Comparison of ENCODE assay signal across 19 mouse cellular contexts in genomic region chr11:116506151-116506875, GRCm38 (mm10). TPM values are rescaled to one million over a fixed set of nuclear protein-coding genes. Genes with fewer than 3 reads are reported as not detected.
DNase-seq lines count a peak whose midpoint lies in the region; ATAC-seq and TF ChIP-seq lines count a peak whose summit lies in the region.
"Had no signal": no experiment of that assay in that cellular context is flagged by ENCODE, and none has a peak within 500 bp of the region (broad histone marks: within the 10 kb centered on the region; RNA-seq: fewer than 3 reads in every experiment).

No protein-coding gene starts in this region.

- no peak overlapping the region for H3K4me3 ChIP-seq in stomach, embryonic 15.5 days (replicated peaks)
- H3K4me3 ChIP-seq in stomach, postnatal 0 days (ENCODE audit: low read depth, low read length): no peak overlapping the region
- peak overlapping the region; percentile 28 for H3K4me3 ChIP-seq in erythroblast, embryonic 14.5 days (replicated peaks)
- no peak overlapping the region for H3K4me3 ChIP-seq in liver, embryonic 14.5 days (ENCODE audit: insufficient read depth in 1 of 2, low read depth in 2 of 2, low read length in 2 of 2)
- H3K4me3 ChIP-seq: neural tube, embryonic 13.5 days had no signal

- H3K4me2 ChIP-seq in stomach, embryonic 15.5 days: no peak overlapping the region
- no peak overlapping the region for H3K4me2 ChIP-seq in stomach, postnatal 0 days (replicated peaks; ENCODE audit: low read depth)
- peak overlapping the region; percentile 51 for H3K4me2 ChIP-seq in liver, embryonic 14.5 days (ENCODE audit: low read depth)
- H3K4me2 ChIP-seq: lung, embryonic 14.5 days; neural tube, embryonic 13.5 days had no signal

- no peak for DNase-seq in stomach, postnatal 0 days (ENCODE audit: low spot score)
- peak; percentile 71 to 76 (median 72) for DNase-seq in liver, embryonic 14.5 days (ENCODE audit: low read depth in 3 of 3, low spot score in 3 of 3)
- DNase-seq in right cerebral cortex, postnatal 25 days: no peak
- no peak for DNase-seq in adrenal gland, postnatal 14 days
- DNase-seq in retina, embryonic 14.5 days (ENCODE audit: low spot score): no peak
- DNase-seq: gastrocnemius, postnatal 14 days; heart, postnatal 14 days; kidney, adult 18-20 months; kidney, postnatal 14 days; lung, embryonic 14.5 days had no signal

- H3K27me3 ChIP-seq in stomach, embryonic 15.5 days (replicated peaks): no peaks in the 10 kb centered on the region
- H3K27me3 ChIP-seq in stomach, postnatal 0 days (ENCODE audit: control insufficient read depth, insufficient read depth, low read length): no peaks in the 10 kb centered on the region
- no peaks in the 10 kb centered on the region for H3K27me3 ChIP-seq in erythroblast, embryonic 14.5 days (ENCODE audit: control insufficient read depth)
- no peaks in the 10 kb centered on the region for H3K27me3 ChIP-seq in liver, embryonic 14.5 days (ENCODE audit: control insufficient read depth, insufficient read depth, low read length)
- H3K27me3 ChIP-seq: neural tube, embryonic 13.5 days had no signal

- ATAC-seq in stomach, embryonic 15.5 days (ENCODE audit: insufficient read depth, low FRiP score, low read depth): peak; percentile 63; the same call in 1 of the 2 replicates
- no peak for ATAC-seq in stomach, postnatal 0 days (ENCODE audit: low FRiP score, low TSS enrichment)
- peak; percentile 89 for ATAC-seq in liver, embryonic 14.5 days (ENCODE audit: insufficient read depth)
- ATAC-seq: CD4-positive, CD25-positive, alpha-beta regulatory T cell, adult 4 months; hindbrain, postnatal 0 days had no signal

- no peaks in the 10 kb centered on the region for H3K4me1 ChIP-seq in stomach, embryonic 15.5 days
- no peaks in the 10 kb centered on the region for H3K4me1 ChIP-seq in stomach, postnatal 0 days (replicated peaks; ENCODE audit: control insufficient read depth, insufficient read depth)
- H3K4me1 ChIP-seq in erythroblast, embryonic 14.5 days (ENCODE audit: control insufficient read depth): peaks cover 54% of the 10 kb centered on the region
- H3K4me1 ChIP-seq in liver, embryonic 14.5 days (replicated peaks; ENCODE audit: control insufficient read depth in 2 of 2, insufficient read depth in 2 of 2, low read length in 1 of 2): peaks cover 25 to 35% of the 10 kb centered on the region in 2 experiments

- no peaks in the 10 kb centered on the region for H3K36me3 ChIP-seq in stomach, embryonic 15.5 days
- no peaks in the 10 kb centered on the region for H3K36me3 ChIP-seq in stomach, postnatal 0 days (ENCODE audit: control insufficient read depth, insufficient read depth, low read length)
- H3K36me3 ChIP-seq in erythroblast, embryonic 14.5 days (ENCODE audit: control insufficient read depth): no peaks in the 10 kb centered on the region; the same call in 1 of the 2 replicates
- no peaks in the 10 kb centered on the region for H3K36me3 ChIP-seq in liver, embryonic 14.5 days (replicated peaks; ENCODE audit: control insufficient read depth, insufficient read depth, low read depth)
- H3K36me3 ChIP-seq: neural tube, embryonic 13.5 days had no signal

- H3K9ac ChIP-seq in stomach, embryonic 15.5 days: no peak overlapping the region
- H3K9ac ChIP-seq in stomach, postnatal 0 days (ENCODE audit: low read length): no peak overlapping the region
- H3K9ac ChIP-seq in liver, embryonic 14.5 days (replicated peaks): peak overlapping the region; percentile 54
- H3K9ac ChIP-seq: lung, embryonic 14.5 days; neural tube, embryonic 13.5 days had no signal

- WGBS in stomach, embryonic 15.5 days: 74% methylated on average over 17 of the region's 17 CpGs
- 68% methylated on average over 17 of the region's 17 CpGs for WGBS in stomach, postnatal 0 days
- 36% methylated on average over 17 of the region's 17 CpGs for WGBS in liver, embryonic 14.5 days (ENCODE audit: insufficient replicate concordance)

- TF ChIP-seq EP300 in stomach, postnatal 0 days (optimal IDR thresholded peaks at IDR 0.05): no peak
- peak; percentile 93 for TF ChIP-seq EP300 in liver, embryonic 14.5 days (IDR thresholded peaks at IDR 0.05; ENCODE audit: low read depth)

- H3K9me3 ChIP-seq in stomach, embryonic 15.5 days: no peaks in the 10 kb centered on the region
- H3K9me3 ChIP-seq in stomach, postnatal 0 days (ENCODE audit: control insufficient read depth, low read length): no peaks in the 10 kb centered on the region
- H3K9me3 ChIP-seq in erythroblast, embryonic 14.5 days (ENCODE audit: control insufficient read depth, low read length): 0 out of 2 replicates have a peak, but pooled peaks cover 1% of the 10 kb centered on the region
- H3K9me3 ChIP-seq in liver, embryonic 14.5 days (ENCODE audit: control insufficient read depth, low read length): no peaks in the 10 kb centered on the region
- H3K9me3 ChIP-seq: neural tube, embryonic 13.5 days had no signal

- no peak overlapping the region for H3K27ac ChIP-seq in stomach, embryonic 15.5 days
- no peak overlapping the region for H3K27ac ChIP-seq in stomach, postnatal 0 days (replicated peaks)
- peak overlapping the region; percentile 87 for H3K27ac ChIP-seq in liver, embryonic 14.5 days
- H3K27ac ChIP-seq: hindbrain, postnatal 0 days; macrophage; neural tube, embryonic 13.5 days had no signal

- TF ChIP-seq CTCF in stomach, postnatal 0 days (IDR thresholded peaks at IDR 0.05; ENCODE audit: low read depth): no peak
- TF ChIP-seq CTCF in liver, embryonic 14.5 days (IDR thresholded peaks at IDR 0.05; ENCODE audit: low read depth): no peak

RNA-seq across cellular contexts. Expression of gene Prpsap1, which starts 12.3 kb away (rescaled TPM):
- polyA plus RNA-seq in stomach, embryonic 15.5 days (2015; fragmentation: Nextera tagmentation; extraction: Ambion mirVana): 196 and 218 TPM in 2 replicates
- 94.0 and 97.1 TPM in 2 replicates for polyA plus RNA-seq in stomach, postnatal 0 days (2015; fragmentation: Nextera tagmentation; extraction: Ambion mirVana)
- polyA plus RNA-seq in erythroblast, embryonic 14.5 days (2012): 1.2 and 1.4 TPM in 2 replicates
- 19.2 and 22.2 TPM in 2 replicates for polyA plus RNA-seq in liver, embryonic 14.5 days (2012; rRNA removed)
- 38.4 and 40.4 TPM in 2 replicates for polyA plus RNA-seq in liver, embryonic 14.5 days (2014; fragmentation: Nextera tagmentation; extraction: Ambion mirVana)
- total RNA-seq in adrenal gland, postnatal 14 days (2021): 81.1 and 81.8 TPM in 2 replicates

RNA-seq across cellular contexts. Expression of gene Sphk1, which starts 24.4 kb away (rescaled TPM):
- 15.3 and 20.7 TPM in 2 replicates for polyA plus RNA-seq in stomach, embryonic 15.5 days (2015; fragmentation: Nextera tagmentation; extraction: Ambion mirVana)
- 7.9 and 10.0 TPM in 2 replicates for polyA plus RNA-seq in stomach, postnatal 0 days (2015; fragmentation: Nextera tagmentation; extraction: Ambion mirVana)
- polyA plus RNA-seq in erythroblast, embryonic 14.5 days (2012): 13.6 and 14.3 TPM in 2 replicates
- polyA plus RNA-seq in liver, embryonic 14.5 days (2012; rRNA removed): 23.0 and 24.1 TPM in 2 replicates
- polyA plus RNA-seq in liver, embryonic 14.5 days (2014; fragmentation: Nextera tagmentation; extraction: Ambion mirVana): 26.8 and 32.2 TPM in 2 replicates
- total RNA-seq in adrenal gland, postnatal 14 days (2021): 2.3 and 3.5 TPM in 2 replicates
- total RNA-seq: monocyte, adult 5-6 weeks had no signal

RNA-seq across cellular contexts. Expression of gene Qrich2, which starts 40.3 kb away (rescaled TPM):
- 0.46 and 0.50 TPM in 2 replicates for polyA plus RNA-seq in stomach, embryonic 15.5 days (2015; fragmentation: Nextera tagmentation; extraction: Ambion mirVana)
- polyA plus RNA-seq in stomach, postnatal 0 days (2015; fragmentation: Nextera tagmentation; extraction: Ambion mirVana): 0.08 and 0.16 TPM in 2 replicates
- 0.01 TPM in 1 of 2 replicates, not detected in the other for polyA plus RNA-seq in erythroblast, embryonic 14.5 days (2012)
- polyA plus RNA-seq in liver, embryonic 14.5 days (2012; rRNA removed): 0.01 and 0.02 TPM in 2 replicates
- 0.08 TPM in 1 of 2 replicates, not detected in the other for polyA plus RNA-seq in liver, embryonic 14.5 days (2014; fragmentation: Nextera tagmentation; extraction: Ambion mirVana)
- not detected in 2 replicates for total RNA-seq in adrenal gland, postnatal 14 days (2021)
- total RNA-seq: gastrocnemius, postnatal 14 days; heart, postnatal 14 days; hindbrain, postnatal 0 days; left cerebral cortex, postnatal 25 days had no signal
- polyA plus RNA-seq: CD4-positive, CD25-positive, alpha-beta regulatory T cell, adult 4 months; frontal cortex, adult 2 months; macrophage; neural tube, embryonic 13.5 days had no signal

Comparison
In these comparisons a context has a peak if more than half of its experiments do, and no peak if none do; other contexts are left out.
1. DNase-seq: peak in liver, embryonic 14.5 days (3 of 3); none in stomach, postnatal 0 days (single experiment), right cerebral cortex, postnatal 25 days (single experiment), adrenal gland, postnatal 14 days (single experiment) and retina, embryonic 14.5 days (single experiment).